Mouse (Mus musculus) thymus, postnatal 4 days (tissue): ENCODE data around the gene Emsy.

Source experiments
- DNase-seq: peaks from one replicate; pipeline ENCODE4 v3.0.0; 2021

Emsy gene

GRCm38 (mm10) chr7:98656531-98657221 is at the start of gene Emsy:
Gene Emsy (minus strand): TSS chr7:98656783.
- peak; percentile 89 for DNase-seq

- DNase-seq = no peak
These were observed 47.7 kb upstream of the Emsy start for GRCm38 (mm10) chr7:98704276-98704675.

DNA sequence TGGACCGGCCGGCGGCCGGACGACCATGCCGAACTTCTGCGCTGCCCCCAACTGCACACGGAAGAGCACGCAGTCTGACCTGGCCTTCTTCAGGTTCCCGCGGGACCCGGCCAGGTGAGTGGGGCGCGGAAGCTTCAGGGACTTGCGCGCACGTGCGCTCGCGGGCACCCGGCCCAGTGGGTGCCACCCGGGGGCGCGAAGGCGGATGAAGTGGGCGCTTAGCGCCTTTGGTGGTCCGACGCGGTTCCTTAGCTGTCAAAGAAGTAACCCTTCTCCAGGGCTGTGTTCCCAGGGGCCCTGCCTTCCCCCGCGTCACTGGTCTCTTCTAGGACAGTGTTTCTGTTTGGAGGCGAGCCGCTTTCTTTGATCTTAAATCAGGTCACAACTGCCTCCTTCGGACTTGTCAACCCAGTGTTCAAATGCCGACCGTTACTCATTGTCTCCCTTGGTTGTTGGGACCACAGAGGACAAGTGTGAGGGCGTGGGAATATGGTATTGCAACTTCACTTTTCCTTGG is 46.8 kb upstream of the Emsy start:
- peak; percentile 74 for DNase-seq

GRCm38 (mm10) chr7:98702283-98703240 is 46.0 kb upstream of the Emsy start, which contains the start of gene Thap12:
Gene Thap12 (plus strand): TSS chr7:98703103.
- DNase-seq = peak; percentile 99

DNA sequence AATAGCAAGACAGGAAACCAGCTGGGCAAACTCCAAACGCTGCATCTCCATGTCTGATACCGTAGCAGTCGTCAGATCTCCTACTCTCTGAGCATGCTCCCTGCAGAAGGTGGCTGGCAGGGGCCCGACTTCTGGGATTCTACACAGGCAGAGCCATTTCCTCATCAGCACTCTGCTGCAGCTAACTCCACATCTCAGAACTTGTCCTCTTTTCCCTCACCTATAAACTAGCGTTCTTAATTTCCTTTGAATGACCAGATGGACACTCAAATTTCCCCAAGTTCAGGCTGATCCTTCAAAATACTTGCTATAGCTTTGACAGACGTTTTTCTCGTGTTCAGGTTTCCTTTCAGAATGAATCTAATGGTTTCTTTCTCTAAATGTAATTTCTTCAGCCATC is 45.2 kb upstream of the Emsy start:
- peak; percentile 39 for DNase-seq

GRCm38 (mm10) chr7:98698590-98698989 is 42.0 kb upstream of the Emsy start:
- no peak for DNase-seq

- DNase-seq = no peak
These were observed 41.5 kb upstream of the Emsy start for GRCm38 (mm10) chr7:98698041-98698440.

DNA sequence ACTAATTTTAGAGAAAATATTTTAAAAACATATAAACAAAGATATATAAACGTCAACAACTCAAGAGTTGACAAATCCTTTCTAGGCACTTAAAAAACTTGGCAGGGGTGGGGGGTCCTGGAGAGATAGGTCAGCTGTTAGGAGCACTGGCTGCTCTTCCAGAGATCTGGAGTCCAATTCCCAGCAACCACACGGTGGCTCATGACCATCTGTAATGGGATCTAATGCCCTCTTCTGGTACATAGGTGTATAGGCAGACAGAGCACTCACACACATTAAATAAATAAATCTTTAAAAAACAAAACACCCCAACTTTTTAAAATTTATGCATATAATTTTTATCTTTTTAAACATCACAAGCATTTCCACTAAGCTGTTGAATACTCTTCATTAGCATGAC is 40.9 kb upstream of the Emsy start:
- DNase-seq = no peak

GRCm38 (mm10) chr7:98694046-98694445 is 37.5 kb upstream of the Emsy start:
- DNase-seq = peak; percentile 72

GRCm38 (mm10) chr7:98692761-98693546 is 36.4 kb upstream of the Emsy start:
- peak; percentile 35 for DNase-seq

DNA sequence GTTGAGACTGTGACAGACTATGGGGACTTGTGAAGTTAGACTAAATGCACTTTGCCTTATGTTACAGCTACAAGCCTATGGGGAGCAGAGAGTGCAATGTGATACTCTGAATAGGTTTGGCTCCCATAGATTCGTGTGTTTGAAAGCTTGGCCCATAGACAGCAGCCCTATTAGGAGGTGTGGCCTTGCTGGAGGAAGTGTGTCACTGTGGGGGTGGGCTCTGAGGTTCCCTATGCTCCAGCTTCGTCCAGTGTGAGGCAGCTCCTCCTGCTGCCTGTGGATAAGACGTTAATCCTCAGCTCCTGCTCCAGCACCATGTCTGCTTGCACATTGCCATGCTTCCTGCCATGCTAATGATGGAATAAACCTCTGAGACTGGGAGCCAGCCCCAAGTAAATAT is 34.2 kb upstream of the Emsy start:
- no peak for DNase-seq

GRCm38 (mm10) chr7:98690126-98690525 is 33.5 kb upstream of the Emsy start:
- DNase-seq = no peak

DNA sequence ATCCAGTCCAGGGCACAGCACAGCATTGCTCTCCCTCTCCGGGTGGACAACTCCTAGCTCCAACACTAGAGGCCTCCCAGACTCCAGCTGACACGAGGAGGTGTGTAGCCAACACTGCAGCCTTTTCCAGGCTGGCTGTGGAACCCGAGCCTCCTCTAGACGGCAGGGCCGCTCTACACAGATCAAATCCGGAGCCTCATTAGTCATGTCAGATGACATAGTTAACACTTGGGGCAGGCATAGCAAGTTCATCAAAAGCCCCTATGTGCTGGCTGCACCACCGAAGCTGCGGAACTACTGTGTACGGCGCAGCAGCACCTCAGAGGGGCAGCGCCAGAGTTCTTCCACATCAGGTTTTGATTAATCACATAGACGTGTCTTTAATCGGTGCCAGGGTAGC is 29.3 kb upstream of the Emsy start:
- DNase-seq = no peak

DNA sequence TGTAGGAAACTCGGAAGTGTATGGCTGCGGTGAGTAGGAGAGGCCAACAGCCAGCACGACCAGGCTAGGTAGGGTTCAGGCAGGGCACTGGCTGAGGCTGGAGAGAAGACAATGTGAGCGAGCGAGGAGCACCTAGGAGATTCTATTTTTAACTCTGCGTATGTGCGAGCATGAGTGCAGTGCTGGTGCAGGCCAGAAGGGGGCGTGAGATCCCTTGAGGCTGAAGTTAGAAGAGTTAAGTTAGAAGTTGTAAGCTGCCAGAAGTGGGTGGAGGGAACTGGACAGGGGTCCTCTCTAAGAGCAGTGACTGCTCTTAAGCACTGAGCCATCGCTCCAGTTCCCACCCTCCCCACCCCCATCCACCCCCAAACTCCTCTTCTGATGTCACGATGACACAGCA is 26.2 kb upstream of the Emsy start:
- no peak for DNase-seq

DNA sequence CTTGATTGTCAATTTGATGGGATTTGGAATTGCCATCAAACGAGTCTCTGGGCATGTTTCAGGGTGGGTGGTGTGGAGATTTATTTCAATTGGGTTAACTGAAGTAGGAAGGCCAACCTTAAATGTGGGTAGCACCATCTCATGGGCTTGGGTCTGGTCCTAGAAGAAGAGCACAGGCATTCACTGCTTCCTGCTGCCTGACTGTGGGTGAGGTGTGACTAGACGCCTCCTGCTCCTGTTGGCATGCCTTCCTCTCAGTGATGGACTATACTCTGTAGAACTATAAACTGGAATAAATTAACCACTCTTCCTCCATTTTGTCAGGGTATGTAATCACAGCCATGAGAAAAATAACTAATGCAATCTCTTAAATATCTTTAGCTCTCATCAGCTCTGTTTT is 24.1 kb upstream of the Emsy start:
- no peak for DNase-seq

DNA sequence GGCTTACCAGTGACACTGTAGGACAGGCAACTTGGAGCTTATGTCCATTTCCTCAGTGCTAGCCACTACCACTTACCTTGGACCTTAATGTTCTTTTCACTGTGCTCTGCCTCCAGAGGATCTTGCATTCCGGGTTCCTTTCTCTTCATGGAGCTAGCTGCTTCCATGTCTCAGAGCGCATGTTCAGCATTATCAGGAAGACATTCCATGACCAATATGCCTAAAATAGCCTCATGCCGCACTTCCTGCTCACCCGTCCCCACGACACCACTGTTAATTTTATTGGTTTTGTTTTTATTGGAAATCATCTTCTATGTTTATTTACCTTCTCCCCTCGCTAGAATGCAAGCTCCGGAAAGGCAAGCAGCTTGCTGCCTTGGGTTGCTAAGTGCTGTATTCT is 21.9 kb upstream of the Emsy start:
- no peak for DNase-seq

DNA sequence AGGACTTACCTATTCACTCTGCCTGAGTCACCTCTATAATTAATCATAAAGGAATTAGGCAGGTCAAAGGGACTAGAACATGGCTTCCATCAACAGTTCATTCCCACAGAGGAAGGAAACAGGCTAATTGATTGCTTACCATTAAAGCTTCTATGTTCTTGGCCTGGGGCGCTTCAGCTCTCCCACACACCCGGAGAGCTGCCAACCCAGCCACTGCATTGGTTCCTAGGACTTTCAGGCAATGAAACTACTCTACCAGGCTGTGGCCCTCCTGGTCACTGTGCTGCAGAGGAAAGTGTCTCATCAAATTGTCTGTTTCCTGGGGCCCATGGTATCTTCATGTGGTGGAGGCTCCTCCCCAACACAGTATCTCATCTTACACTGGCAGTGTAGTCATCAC is 20.9 kb upstream of the Emsy start:
- no peak for DNase-seq

DNA sequence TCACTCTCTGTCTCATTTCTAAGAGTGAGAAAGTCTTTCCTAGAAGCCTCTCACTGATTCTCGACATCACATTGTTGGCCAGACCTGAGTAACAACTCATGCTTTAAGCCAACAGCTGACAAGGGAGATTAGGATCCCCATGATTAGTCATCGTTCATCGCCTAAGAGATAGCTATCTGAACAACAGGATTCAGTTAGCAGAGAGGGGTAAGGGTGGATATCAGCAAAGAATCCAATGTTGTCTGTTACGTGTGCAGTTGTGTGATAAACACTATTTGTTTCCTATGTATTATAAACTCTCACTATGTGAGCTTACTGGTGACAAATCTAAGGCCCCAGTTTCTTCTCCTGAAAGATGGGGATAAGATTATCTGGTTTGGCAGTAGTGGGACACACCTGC is 17.8 kb upstream of the Emsy start:
- no peak for DNase-seq

DNA sequence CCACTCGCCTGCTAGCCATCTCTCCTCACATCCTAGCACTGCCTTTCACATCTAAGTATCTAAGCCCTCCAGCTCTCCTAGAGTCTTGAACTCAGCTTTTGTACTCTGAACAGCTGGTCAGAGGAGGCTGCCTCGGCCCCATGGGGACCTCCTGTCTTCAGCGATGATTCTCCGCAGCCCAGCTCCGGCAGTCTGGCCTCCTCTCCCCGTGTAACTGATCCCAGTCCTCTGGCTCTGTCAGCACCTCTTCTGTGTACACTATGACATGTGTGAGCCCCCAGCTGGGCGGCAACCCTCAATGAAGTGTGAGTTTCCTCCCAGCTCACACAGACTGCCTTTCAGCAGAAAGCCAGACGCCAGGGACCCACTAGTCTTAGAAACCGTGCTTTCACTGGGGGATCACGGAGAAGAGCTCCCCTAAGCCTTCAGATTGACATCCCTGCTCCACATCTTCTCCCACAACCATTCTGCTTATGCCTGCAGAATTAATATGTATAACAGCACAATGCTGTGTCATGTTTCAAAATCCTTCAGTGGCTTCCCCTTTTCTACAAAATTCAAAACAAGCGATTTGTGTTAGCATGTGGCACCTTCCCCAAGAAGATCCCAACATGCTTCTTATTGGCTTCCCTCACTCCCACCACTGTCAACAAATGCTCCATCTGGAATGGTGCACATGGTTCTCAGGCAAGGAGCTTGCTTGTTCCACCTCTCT is 15.8 kb upstream of the Emsy start:
- no peak for DNase-seq

GRCm38 (mm10) chr7:98671416-98671815 is 14.8 kb upstream of the Emsy start:
- DNase-seq = no peak

DNA sequence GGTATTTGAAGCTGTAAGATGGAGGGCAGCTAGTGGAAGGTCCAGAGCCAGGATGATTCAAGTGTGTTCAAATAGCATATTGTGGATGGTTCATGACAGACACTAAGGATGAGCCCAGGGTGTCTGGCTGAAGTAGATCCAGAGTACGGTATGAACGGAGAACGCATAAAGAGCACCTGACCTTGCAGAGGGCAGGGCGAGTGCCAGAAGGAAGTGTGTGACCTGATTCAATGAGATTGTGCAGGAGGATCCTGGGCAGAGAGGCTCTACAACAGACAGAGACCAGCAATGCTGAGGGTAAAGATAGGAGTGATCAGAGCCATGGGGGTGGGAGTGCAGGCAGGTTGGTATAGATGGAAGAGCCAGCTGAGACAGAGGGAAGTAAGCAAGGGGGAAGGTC is 14.2 kb upstream of the Emsy start:
- DNase-seq = no peak
